Mouse (Mus musculus) lung, postnatal 14 days (tissue): ENCODE data around the gene Mfsd5.

Experiments
- DNase-seq: peaks from one replicate; pipeline ENCODE4 v3.0.0; 2021

Gene Mfsd5

GRCm38 (mm10) chr15:102279092-102279782 lies at the start of gene Mfsd5:
Mfsd5 (plus strand) TSS chr15:102279454.
- DNase-seq: peak; percentile 89

- DNase-seq: no peak
Measured at GRCm38 (mm10) chr15:102230408-102231321, 48.6 kb upstream of the Mfsd5 start.

- no peak for DNase-seq
Measured at GRCm38 (mm10) chr15:102231748-102232147, 47.5 kb upstream of the Mfsd5 start, which contains the start of gene Itgb7. Itgb7 (minus strand) TSS chr15:102231944.

GRCm38 (mm10) chr15:102232764-102233163 lies 46.5 kb upstream of the Mfsd5 start:
- no peak for DNase-seq

- DNase-seq: no peak
Measured at GRCm38 (mm10) chr15:102233896-102234295, 45.4 kb upstream of the Mfsd5 start.

GRCm38 (mm10) chr15:102235371-102236027 lies 43.8 kb upstream of the Mfsd5 start:
- DNase-seq: peak; percentile 35

- no peak for DNase-seq
Measured at GRCm38 (mm10) chr15:102238543-102239259, 40.6 kb upstream of the Mfsd5 start.

GRCm38 (mm10) chr15:102239260-102239590 lies 40.0 kb upstream of the Mfsd5 start:
- peak; percentile 89 for DNase-seq

- no peak for DNase-seq
Measured at GRCm38 (mm10) chr15:102239851-102240250, 39.4 kb upstream of the Mfsd5 start.

GRCm38 (mm10) chr15:102240607-102241006 lies 38.6 kb upstream of the Mfsd5 start:
- DNase-seq: peak; percentile 67

GRCm38 (mm10) chr15:102242404-102243228 lies 36.6 kb upstream of the Mfsd5 start:
- DNase-seq: no peak

GRCm38 (mm10) chr15:102243229-102244190 lies 35.7 kb upstream of the Mfsd5 start:
- DNase-seq: peak; percentile 87

- peak; percentile 49 for DNase-seq
Measured at GRCm38 (mm10) chr15:102244306-102245191, 34.7 kb upstream of the Mfsd5 start.

GRCm38 (mm10) chr15:102245461-102245881 lies 33.8 kb upstream of the Mfsd5 start:
- DNase-seq: no peak

GRCm38 (mm10) chr15:102245891-102246741 lies 33.1 kb upstream of the Mfsd5 start:
- peak; percentile 82 for DNase-seq

- peak; percentile 97 for DNase-seq
Measured at GRCm38 (mm10) chr15:102246866-102247251, 32.4 kb upstream of the Mfsd5 start.

- DNase-seq: peak; percentile 81
Measured at GRCm38 (mm10) chr15:102247252-102248130, 31.8 kb upstream of the Mfsd5 start.
